Mouse (Mus musculus) small intestine, adult 2 months (tissue): ENCODE results near the gene Fbxl13.

Experiments
- CTCF ChIP-seq: fragments of 200-500 bp; IDR thresholded peaks from 2 replicates; pipeline ENCODE4 v1.5.1; 2012; ENCODE audit warnings: low read depth, mild to moderate bottlenecking, control low read depth, inconsistent platforms, low read length, moderate library complexity, mixed read lengths; ENCODE audit not compliant: insufficient replicate concordance, insufficient read length; ENCODE audit errors: extremely low read depth
- POLR2A ChIP-seq: fragments of 200-500 bp; IDR thresholded peaks from 2 replicates; pipeline ENCODE4 v1.6.1; 2012; ENCODE audit warnings: low read depth, mild to moderate bottlenecking, control low read depth, inconsistent platforms, low read length, moderate library complexity

DNA sequence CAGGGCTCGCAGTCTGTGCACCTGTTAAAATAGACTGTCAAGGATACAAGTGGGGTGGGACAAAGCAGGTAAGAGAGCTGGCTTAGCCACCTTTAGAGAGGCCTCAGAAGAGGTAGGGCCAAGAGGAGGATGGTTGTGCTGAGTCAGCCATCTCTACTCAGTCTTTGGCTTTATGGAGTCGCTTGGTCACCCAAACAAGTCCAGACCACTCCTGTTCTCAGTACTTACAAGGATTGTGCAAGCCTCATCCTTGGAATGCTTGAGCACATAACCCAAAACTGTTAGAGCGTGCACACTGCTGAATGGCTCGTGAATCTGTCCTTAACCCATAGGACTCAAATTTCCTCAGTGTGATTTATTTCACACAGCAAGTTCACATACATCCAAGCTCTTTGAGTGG, 91.7 kb downstream of the Fbxl13 start:
- TF ChIP-seq POLR2A, result no peak
- TF ChIP-seq CTCF, result no peak
